Mouse (Mus musculus) liver, embryonic 16.5 days (tissue): ENCODE results near the gene Kcne2. TPM values are rescaled to one million over a fixed set of nuclear protein-coding genes. Genes with fewer than 3 reads are reported as not detected.

Experiments used
- ATAC-seq: fragments of 200-750 bp; cut with Nextera tagmentation; 2 replicates; pipeline ENCODE4 v1.8.0; 2017; ENCODE audit warnings: low read depth, mild to moderate bottlenecking, moderate number of reproducible peaks, moderate library complexity
- H3K27ac ChIP-seq: fragments of 300-500 bp; sonication (generic); 2 replicates; pipeline ENCODE4 v1.5.1; 2014; ENCODE audit warnings: mild to moderate bottlenecking, low read length
- H3K27me3 ChIP-seq: fragments of 300-500 bp; sonication (generic); 2 replicates; pipeline ENCODE4 v1.6.1; 2014; ENCODE audit warnings: low read depth, low read length, mixed read lengths; ENCODE audit not compliant: control insufficient read depth, insufficient read depth
- H3K36me3 ChIP-seq: fragments of 300-500 bp; sonication (generic); 2 replicates; pipeline ENCODE4 v1.6.1; 2014; ENCODE audit warnings: mild to moderate bottlenecking; ENCODE audit not compliant: control insufficient read depth, insufficient read depth
- H3K4me1 ChIP-seq: fragments of 300-500 bp; sonication (generic); 2 replicates; pipeline ENCODE4 v1.6.1; 2014; ENCODE audit warnings: low read depth, low read length, mixed read lengths; ENCODE audit not compliant: control insufficient read depth
- H3K4me2 ChIP-seq: fragments of 300-500 bp; sonication (generic); 2 replicates; pipeline ENCODE4 v1.6.1; 2014; ENCODE audit warnings: low read depth, low read length, mixed read lengths
- H3K4me3 ChIP-seq: fragments of 300-500 bp; sonication (generic); 2 replicates; pipeline ENCODE4 v1.5.1; 2014; ENCODE audit warnings: low read depth, mild to moderate bottlenecking, low read length
- H3K9ac ChIP-seq: fragments of 300-500 bp; sonication (generic); 2 replicates; pipeline ENCODE4 v1.6.1; 2014; ENCODE audit warnings: low read depth, low read length
- H3K9me3 ChIP-seq: fragments of 300-500 bp; sonication (generic); replicated peaks from 2 replicates; pipeline ENCODE4 v1.6.1; 2016; ENCODE audit warnings: low read length; ENCODE audit not compliant: control insufficient read depth
- WGBS: fragments of 180-500 bp; shearing (Covaris S2); extraction: QIAGEN DNeasy Blood & Tissue Kit; methylation state at CpG from one replicate; pipeline ENCODE4 v1.1.7; 2014; ENCODE audit not compliant: insufficient replicate concordance; 5-methylcytosine and 5-hydroxymethylcytosine counted together
- polyA plus RNA-seq: library from polyadenylated mRNA; unstranded; fragments of >200 nt; fragmentation: Nextera tagmentation; extraction: Ambion mirVana; gene quantifications from 2 replicates; pipeline ENCODE4 v1.2.1, GENCODE M21; 2015

The Kcne2 gene
- polyA plus RNA-seq, 1 experiment from 2014 or later, result not detected

DNA sequence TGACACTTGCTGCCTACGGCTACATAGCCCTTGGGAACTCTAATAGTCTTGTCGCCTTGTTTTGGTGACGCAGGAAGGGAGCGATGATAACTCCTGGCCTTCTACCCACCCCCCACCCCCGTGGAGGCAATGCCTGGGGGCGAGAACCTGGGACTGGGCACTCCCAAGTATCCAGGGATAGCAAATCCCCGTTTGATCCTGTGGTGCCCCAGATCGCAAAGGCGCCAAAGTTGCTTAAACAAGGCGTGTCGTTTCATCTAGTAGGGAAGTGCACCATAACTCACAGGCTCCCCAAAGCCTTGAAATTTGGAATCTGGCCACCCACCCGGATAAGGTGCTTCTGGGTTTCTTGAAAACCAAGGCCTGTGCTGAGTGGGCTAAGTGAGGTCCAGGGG is 9.2 kb downstream of the Kcne2 start:
- Histone ChIP-seq H3K9ac (peak overlapping the region; percentile 70), H3K36me3 (no peaks in the 10 kb centered on the region), H3K4me1 (peaks cover 18% of the 10 kb centered on the region), H3K4me3 (peak overlapping the region; percentile 71), H3K27me3 (no peaks in the 10 kb centered on the region), H3K4me2 (peak overlapping the region; percentile 75), H3K27ac (peak overlapping the region; percentile 25; the same call in 1 of the 2 replicates), H3K9me3 (no peaks in the 10 kb centered on the region)
- peak; percentile 37 for ATAC-seq
- WGBS, result under 1% methylated on average over 12 of the region's 12 CpGs

- 34% methylated on average over 5 of the region's 5 CpGs for WGBS
- peak overlapping the region; percentile 75 for H3K4me2 ChIP-seq
- peaks cover under 1% of the 10 kb centered on the region for H3K36me3 ChIP-seq
- ATAC-seq, result no peak
- no peaks in the 10 kb centered on the region for H3K27me3 ChIP-seq
- 0 out of 2 replicates have a peak overlapping the region, but pooled peaks have one; percentile 25 for H3K27ac ChIP-seq
- H3K4me3 ChIP-seq, result peak overlapping the region; percentile 71
- H3K9me3 ChIP-seq, result no peaks in the 10 kb centered on the region
- H3K9ac ChIP-seq, result peak overlapping the region; percentile 70
- peaks cover 18% of the 10 kb centered on the region for H3K4me1 ChIP-seq
Measured at GRCm38 (mm10) chr16:92301989-92302388, 9.8 kb downstream of the Kcne2 start.

DNA sequence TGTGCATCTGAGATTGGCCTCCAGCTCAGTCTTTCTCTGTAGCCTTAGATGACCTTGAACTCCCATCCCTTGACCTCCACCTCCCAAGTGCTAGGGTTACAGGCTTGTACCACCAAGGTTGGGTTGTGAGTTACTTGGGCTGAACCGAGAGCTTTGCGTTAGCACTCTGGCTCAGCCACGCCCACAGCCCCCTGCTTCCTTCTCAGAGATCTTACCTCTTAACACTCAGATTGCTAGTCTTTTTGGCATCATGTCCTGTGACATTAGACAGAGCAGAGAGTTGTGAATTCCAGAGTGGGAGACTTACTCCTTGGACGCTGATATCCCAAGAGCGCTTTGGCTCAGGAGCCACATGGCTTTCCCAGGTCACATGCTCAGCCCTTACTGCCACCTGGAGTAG is 10.3 kb downstream of the Kcne2 start:
- peaks cover 2% of the 10 kb centered on the region for H3K36me3 ChIP-seq
- peak overlapping the region; percentile 75 for H3K4me2 ChIP-seq
- ATAC-seq, result no peak
- no peak overlapping the region for H3K9ac ChIP-seq
- H3K4me1 ChIP-seq, result peaks cover 18% of the 10 kb centered on the region
- H3K27ac ChIP-seq, result no peak overlapping the region
- no peaks in the 10 kb centered on the region for H3K9me3 ChIP-seq
- 56% methylated on average over 5 of the region's 5 CpGs for WGBS
- no peaks in the 10 kb centered on the region for H3K27me3 ChIP-seq
- no peak overlapping the region for H3K4me3 ChIP-seq

GRCm38 (mm10) chr16:92305519-92305918 is 13.3 kb downstream of the Kcne2 start:
- 90% methylated on average over 2 of the region's 2 CpGs for WGBS
- H3K9ac ChIP-seq, result no peak overlapping the region
- no peak for ATAC-seq
- H3K27me3 ChIP-seq, result no peaks in the 10 kb centered on the region
- no peak overlapping the region for H3K4me3 ChIP-seq
- no peak overlapping the region for H3K27ac ChIP-seq
- H3K9me3 ChIP-seq, result no peaks in the 10 kb centered on the region
- peaks cover 2% of the 10 kb centered on the region for H3K36me3 ChIP-seq
- H3K4me2 ChIP-seq, result no peak overlapping the region
- peaks cover 18% of the 10 kb centered on the region for H3K4me1 ChIP-seq

DNA sequence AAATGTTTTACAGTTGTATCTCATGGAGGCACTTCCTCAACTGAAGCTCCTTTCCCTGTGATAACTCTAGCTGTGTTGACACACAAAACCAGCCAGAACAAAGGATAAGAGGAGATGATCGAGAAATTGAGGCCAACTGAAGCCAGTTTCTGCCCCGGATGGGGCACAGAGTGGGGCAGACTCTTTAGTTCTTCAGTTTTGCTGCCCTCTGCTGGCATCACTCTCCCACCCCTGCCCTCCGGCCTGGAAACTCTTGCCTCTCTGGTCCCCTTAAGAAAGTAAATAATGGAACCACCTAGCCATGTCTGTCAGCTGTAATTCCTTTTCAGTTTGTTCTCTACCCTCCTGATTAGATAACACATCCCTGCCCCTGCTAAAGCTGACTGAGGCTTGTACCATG is 15.8 kb downstream of the Kcne2 start:
- no peak overlapping the region for H3K4me2 ChIP-seq
- H3K27ac ChIP-seq, result no peak overlapping the region
- H3K9me3 ChIP-seq, result no peaks in the 10 kb centered on the region
- no peak overlapping the region for H3K9ac ChIP-seq
- ATAC-seq, result no peak
- peaks cover 2% of the 10 kb centered on the region for H3K36me3 ChIP-seq
- H3K4me1 ChIP-seq, result peaks cover 4% of the 10 kb centered on the region
- no peaks in the 10 kb centered on the region for H3K27me3 ChIP-seq
- no peak overlapping the region for H3K4me3 ChIP-seq
- 58% methylated on average over 3 of the region's 3 CpGs for WGBS

GRCm38 (mm10) chr16:92309126-92309525 is 16.9 kb downstream of the Kcne2 start:
- 65% methylated on average over 4 of the region's 4 CpGs for WGBS
- peaks cover 2% of the 10 kb centered on the region for H3K36me3 ChIP-seq
- no peaks in the 10 kb centered on the region for H3K27me3 ChIP-seq
- no peak overlapping the region for H3K9ac ChIP-seq
- H3K4me1 ChIP-seq, result no peaks in the 10 kb centered on the region
- H3K27ac ChIP-seq, result no peak overlapping the region
- H3K9me3 ChIP-seq, result no peaks in the 10 kb centered on the region
- H3K4me3 ChIP-seq, result no peak overlapping the region
- H3K4me2 ChIP-seq, result no peak overlapping the region
- ATAC-seq, result no peak

- Histone ChIP-seq H3K9ac (no peak overlapping the region), H3K27me3 (no peaks in the 10 kb centered on the region), H3K9me3 (no peaks in the 10 kb centered on the region), H3K4me2 (no peak overlapping the region), H3K36me3 (no peaks in the 10 kb centered on the region; the same call in 1 of the 2 replicates), H3K27ac (no peak overlapping the region), H3K4me1 (no peaks in the 10 kb centered on the region), H3K4me3 (no peak overlapping the region)
- peak; percentile 43; the same call in 1 of the 2 replicates for ATAC-seq
- WGBS, result 41% methylated on average over 13 of the region's 13 CpGs
Measured at GRCm38 (mm10) chr16:92313953-92314741, 22.0 kb downstream of the Kcne2 start.

DNA sequence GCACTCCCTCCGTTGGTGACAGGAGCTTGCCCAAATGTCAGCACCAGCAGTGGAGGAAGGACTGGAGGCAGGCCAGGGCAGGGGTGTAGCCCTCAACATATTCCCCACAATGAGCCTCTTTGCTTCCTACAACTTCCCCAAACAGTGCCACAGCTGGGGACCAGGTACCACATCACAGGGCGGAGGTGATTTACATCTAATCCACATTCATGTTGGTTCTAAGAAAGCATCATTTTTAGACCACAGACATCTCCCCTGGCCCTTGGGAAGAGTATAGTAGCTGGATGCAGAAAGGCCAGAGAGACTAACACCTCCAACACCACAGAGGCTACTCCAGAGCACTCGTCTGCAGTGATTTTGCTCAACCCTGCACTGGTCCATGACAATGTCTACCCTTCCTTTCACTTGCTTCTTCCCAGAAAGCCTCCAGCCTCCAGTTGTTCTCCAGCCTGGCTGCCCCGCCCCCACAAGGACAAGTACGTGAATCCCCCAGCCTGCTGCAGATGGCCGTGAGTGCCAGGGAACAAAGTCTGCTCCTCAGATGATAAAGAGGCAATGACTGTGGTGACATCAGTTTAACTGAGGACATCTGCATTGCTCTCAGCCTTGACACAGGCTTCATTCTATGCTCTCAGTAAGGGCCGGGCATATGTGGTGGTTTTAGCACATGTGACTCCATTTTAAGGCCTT is 24.0 kb downstream of the Kcne2 start:
- WGBS, result 52% methylated on average over 7 of the region's 7 CpGs

More for the DNA sequence above, 24.0 kb downstream of the Kcne2 start:
- Histone ChIP-seq H3K9me3 (no peaks in the 10 kb centered on the region), H3K9ac (no peak overlapping the region), H3K27ac (no peak overlapping the region), H3K27me3 (no peaks in the 10 kb centered on the region), H3K4me3 (no peak overlapping the region), H3K4me1 (no peaks in the 10 kb centered on the region), H3K36me3 (no peaks in the 10 kb centered on the region; the same call in 1 of the 2 replicates), H3K4me2 (no peak overlapping the region)
- ATAC-seq, result no peak
